Mouse (Mus musculus) MEL (cell line): ENCODE results near the gene Adam11.

Experiments
- E2F4 ChIP-seq: IDR thresholded peaks from 2 replicates; pipeline ENCODE4 v1.6.1; 2011; ENCODE audit warnings: low read depth, low read length, improper control_type of control experiment, borderline replicate concordance
- GATA1 ChIP-seq: IDR thresholded peaks from 2 replicates; pipeline ENCODE4 v1.6.1; 2011; ENCODE audit warnings: low read depth, low read length, improper control_type of control experiment

- TF ChIP-seq GATA1 (no peak), E2F4 (no peak)
These were observed 7.9 kb downstream of the Adam11 start for GRCm38 (mm10) chr11:102769141-102769540.
